Mouse (Mus musculus): ENCODE results near the gene Cidec.

The Cidec gene

GRCm38 (mm10) chr6:113410001-113410400 lies 25.6 kb downstream of the Cidec start:
- no peak for DNase-seq (ENCODE audit: extremely low spot score, low read depth, low spot score)

- DNase-seq (ENCODE audit: extremely low spot score, low read depth, low spot score): no peak
Observed at GRCm38 (mm10) chr6:113406683-113407082, 28.9 kb downstream of the Cidec start.

GRCm38 (mm10) chr6:113405483-113405882 lies 30.1 kb downstream of the Cidec start:
- no peak for DNase-seq (ENCODE audit: extremely low spot score, low read depth, low spot score)

GRCm38 (mm10) chr6:113404649-113405448 lies 30.7 kb downstream of the Cidec start:
- DNase-seq (ENCODE audit: extremely low spot score, low read depth, low spot score): no peak

GRCm38 (mm10) chr6:113402094-113402493 lies 33.5 kb downstream of the Cidec start:
- no peak for DNase-seq (ENCODE audit: extremely low spot score, low read depth, low spot score)

- no peak for DNase-seq (ENCODE audit: extremely low spot score, low read depth, low spot score)
Observed at GRCm38 (mm10) chr6:113396270-113397030, 39.1 kb downstream of the Cidec start.

- DNase-seq (ENCODE audit: extremely low spot score, low read depth, low spot score): no peak
Observed at GRCm38 (mm10) chr6:113395501-113395900, 40.1 kb downstream of the Cidec start.

GRCm38 (mm10) chr6:113394811-113395210 lies 40.7 kb downstream of the Cidec start:
- DNase-seq (ENCODE audit: extremely low spot score, low read depth, low spot score): no peak

- no peak for DNase-seq (ENCODE audit: extremely low spot score, low read depth, low spot score)
Observed at GRCm38 (mm10) chr6:113393951-113394350, 41.6 kb downstream of the Cidec start.

- no peak for DNase-seq (ENCODE audit: extremely low spot score, low read depth, low spot score)
Observed at GRCm38 (mm10) chr6:113392387-113393071, 43.0 kb downstream of the Cidec start.

GRCm38 (mm10) chr6:113392015-113392386 lies 43.6 kb downstream of the Cidec start:
- DNase-seq (ENCODE audit: extremely low spot score, low read depth, low spot score): no peak

- no peak for DNase-seq (ENCODE audit: extremely low spot score, low read depth, low spot score)
Observed at GRCm38 (mm10) chr6:113390715-113391114, 44.8 kb downstream of the Cidec start.

GRCm38 (mm10) chr6:113388960-113389359 lies 46.6 kb downstream of the Cidec start, which contains the start of gene Ttll3:
Gene Ttll3, plus strand, starts transcription at chr6:113389260.
- DNase-seq (ENCODE audit: extremely low spot score, low read depth, low spot score): no peak

- DNase-seq (ENCODE audit: extremely low spot score, low read depth, low spot score): no peak
Observed at GRCm38 (mm10) chr6:113386025-113386424, 49.5 kb downstream of the Cidec start.

GRCm38 (mm10) chr6:113385160-113385714 lies 50.3 kb downstream of the Cidec start:
- no peak for DNase-seq (ENCODE audit: extremely low spot score, low read depth, low spot score)

- DNase-seq (ENCODE audit: extremely low spot score, low read depth, low spot score): no peak
Observed at GRCm38 (mm10) chr6:113384351-113384927, 51.1 kb downstream of the Cidec start.

GRCm38 (mm10) chr6:113380480-113380879 lies 55.1 kb downstream of the Cidec start:
- DNase-seq (ENCODE audit: extremely low spot score, low read depth, low spot score): no peak

- DNase-seq (ENCODE audit: extremely low spot score, low read depth, low spot score): no peak
Observed at GRCm38 (mm10) chr6:113379246-113379645, 56.3 kb downstream of the Cidec start.

- DNase-seq (ENCODE audit: extremely low spot score, low read depth, low spot score): peak; percentile 95
Observed at GRCm38 (mm10) chr6:113377496-113378385, 57.8 kb downstream of the Cidec start, which contains the start of the genes Tada3 and Arpc4. Gene Tada3, minus strand, starts transcription at chr6:113377883. Gene Arpc4, plus strand, starts transcription at chr6:113378115.

GRCm38 (mm10) chr6:113377172-113377495 lies 58.4 kb downstream of the Cidec start:
- peak; percentile 6 for DNase-seq (ENCODE audit: extremely low spot score, low read depth, low spot score)
